Mouse (Mus musculus) ES-Bruce4 (cell line): ENCODE results near the gene Gm21994. TPM values are rescaled to one million over a fixed set of nuclear protein-coding genes. Genes with fewer than 3 reads are reported as not detected.
A peak's percentile ranks its signal among the peaks of the same experiment; 100 is the strongest.
"Not testable (repeated sequence)": the region's sequence is repeated elsewhere in the genome, so short reads cannot be mapped to it uniquely, and the experiment has no call there.

Experiments
- H3K27ac ChIP-seq: 2 replicates; pipeline ENCODE4 v1.5.1; 2012; ENCODE audit warnings: low read length, inconsistent platforms; ENCODE audit not compliant: insufficient read depth
- H3K27me3 ChIP-seq: 2 replicates; pipeline ENCODE4 v1.6.1; 2012; ENCODE audit warnings: mild to moderate bottlenecking, low read length, inconsistent platforms; ENCODE audit not compliant: control insufficient read depth, poor library complexity, insufficient read depth, severe bottlenecking
- H3K36me3 ChIP-seq: 2 replicates; pipeline ENCODE4 v1.6.1; 2012; ENCODE audit warnings: inconsistent platforms, mild to moderate bottlenecking, low read length, moderate library complexity; ENCODE audit not compliant: control insufficient read depth, poor library complexity, insufficient read depth, severe bottlenecking
- H3K4me1 ChIP-seq: one replicate; pipeline ENCODE4 v1.8.1; 2011; ENCODE audit warnings: low read length; ENCODE audit not compliant: control insufficient read depth, insufficient read depth
- H3K4me3 ChIP-seq: 2 replicates; pipeline ENCODE4 v1.5.1; 2011; ENCODE audit warnings: low read depth, mild to moderate bottlenecking, low read length
- H3K9ac ChIP-seq: 2 replicates; pipeline ENCODE4 v1.6.1; 2012; ENCODE audit warnings: low read depth, mild to moderate bottlenecking, inconsistent platforms; ENCODE audit not compliant: poor library complexity, severe bottlenecking
- H3K9me3 ChIP-seq: replicated peaks from 2 replicates; pipeline ENCODE4 v1.6.1; 2012; ENCODE audit warnings: mild to moderate bottlenecking, low read length, inconsistent platforms; ENCODE audit not compliant: control insufficient read depth, poor library complexity, insufficient read depth, severe bottlenecking
- CTCF ChIP-seq: IDR thresholded peaks from one replicate; pipeline ENCODE4 v1.8.1; 2011; ENCODE audit warnings: low read depth, low read length
- EP300 ChIP-seq: IDR thresholded peaks from 2 replicates; pipeline ENCODE4 v1.6.1; 2011; ENCODE audit warnings: low read depth, low read length; ENCODE audit not compliant: insufficient read depth
- POLR2A ChIP-seq: IDR thresholded peaks from one replicate; pipeline ENCODE4 v1.8.1; 2011; ENCODE audit warnings: low read length; ENCODE audit not compliant: insufficient read depth
- polyA plus RNA-seq: library from polyadenylated mRNA; stranded (reverse); fragments of >200 nt; gene quantifications from 2 replicates; pipeline ENCODE4 v1.2.4, GENCODE M21; 2011; ENCODE audit warnings: low read depth; ENCODE audit not compliant: missing spikeins, insufficient read depth, insufficient read length

Gene Gm21994
- polyA plus RNA-seq: 17.5 and 20.9 TPM in 2 replicates

DNA sequence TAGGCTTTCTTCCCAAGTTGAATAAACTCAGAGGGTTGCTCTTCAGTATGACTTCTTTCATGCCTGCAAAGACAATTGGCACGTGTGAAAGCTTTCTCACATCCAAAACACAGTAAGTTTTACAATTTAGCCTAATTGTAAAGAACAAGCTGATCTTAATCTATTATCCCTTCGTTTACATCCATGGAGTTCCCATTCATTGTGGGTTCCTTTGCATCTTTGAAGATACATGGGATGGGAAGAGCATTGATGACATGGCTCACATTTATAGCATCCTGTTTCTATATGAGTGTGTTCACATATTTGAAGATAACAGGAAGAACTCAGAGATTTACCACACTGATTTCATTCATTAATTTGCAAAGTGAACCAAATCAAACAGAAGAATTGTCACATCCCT lies at the start of gene Gm21994:
TSS of gene Gm21994 (minus strand) at position 101 of the 400 bp plus-strand sequence.
- H3K27ac ChIP-seq, H3K36me3 ChIP-seq, H3K27me3 ChIP-seq, H3K4me1 ChIP-seq, H3K9me3 ChIP-seq, H3K4me3 ChIP-seq, H3K9ac ChIP-seq: not testable (repeated sequence)

DNA sequence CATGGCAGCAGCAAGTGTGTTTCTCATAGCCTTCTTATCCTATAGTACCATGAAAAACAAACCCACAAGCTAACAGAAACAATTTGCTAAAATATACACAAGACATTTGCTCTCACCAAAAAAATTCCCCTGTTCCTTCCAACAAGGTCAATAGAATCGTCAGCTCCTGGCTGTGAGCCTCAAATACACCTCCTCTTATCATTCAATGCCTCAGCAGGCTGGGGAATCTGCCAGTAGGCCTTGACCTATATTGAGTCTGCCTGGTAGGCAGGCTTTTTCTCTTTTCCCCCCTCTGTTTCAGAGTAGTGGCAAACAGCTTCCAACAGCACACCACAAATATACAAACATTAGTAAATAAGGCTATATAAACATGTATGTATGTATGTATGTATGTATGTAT lies 43.7 kb upstream of the Gm21994 start:
- TF ChIP-seq CTCF (no peak), POLR2A (no peak), EP300 (no peak)
- no peaks in the 10 kb centered on the region for H3K27me3 ChIP-seq
- no peaks in the 10 kb centered on the region for H3K4me1 ChIP-seq
- H3K9me3 ChIP-seq: no peaks in the 10 kb centered on the region
- H3K9ac ChIP-seq: no peak overlapping the region
- no peak overlapping the region for H3K27ac ChIP-seq
- H3K36me3 ChIP-seq: no peaks in the 10 kb centered on the region
- H3K4me3 ChIP-seq: no peak overlapping the region

DNA sequence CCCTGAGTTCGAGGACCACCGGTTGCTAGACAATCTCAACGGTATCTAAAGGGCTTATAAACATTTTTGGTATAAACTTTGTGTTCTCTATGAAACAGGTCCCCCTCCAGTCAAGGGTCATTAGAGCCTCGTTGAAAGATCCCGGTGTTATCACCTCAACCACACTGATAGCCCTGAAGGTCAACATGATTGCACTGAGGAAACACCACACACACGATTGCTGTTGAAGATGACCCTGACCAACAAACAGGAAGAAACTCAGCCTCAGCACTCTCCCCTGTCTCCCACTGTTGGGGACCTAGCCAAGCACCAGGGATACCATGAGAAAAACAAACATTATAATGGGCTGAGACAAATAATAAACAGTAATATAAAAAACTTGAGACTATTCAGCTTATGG lies 38.3 kb upstream of the Gm21994 start:
- H3K4me3 ChIP-seq: no peak overlapping the region
- no peak for TF ChIP-seq POLR2A
- no peaks in the 10 kb centered on the region for H3K4me1 ChIP-seq
- no peak overlapping the region for H3K9ac ChIP-seq
- no peaks in the 10 kb centered on the region for H3K36me3 ChIP-seq
- H3K27me3 ChIP-seq: no peaks in the 10 kb centered on the region
- no peaks in the 10 kb centered on the region for H3K9me3 ChIP-seq
- H3K27ac ChIP-seq: no peak overlapping the region

DNA sequence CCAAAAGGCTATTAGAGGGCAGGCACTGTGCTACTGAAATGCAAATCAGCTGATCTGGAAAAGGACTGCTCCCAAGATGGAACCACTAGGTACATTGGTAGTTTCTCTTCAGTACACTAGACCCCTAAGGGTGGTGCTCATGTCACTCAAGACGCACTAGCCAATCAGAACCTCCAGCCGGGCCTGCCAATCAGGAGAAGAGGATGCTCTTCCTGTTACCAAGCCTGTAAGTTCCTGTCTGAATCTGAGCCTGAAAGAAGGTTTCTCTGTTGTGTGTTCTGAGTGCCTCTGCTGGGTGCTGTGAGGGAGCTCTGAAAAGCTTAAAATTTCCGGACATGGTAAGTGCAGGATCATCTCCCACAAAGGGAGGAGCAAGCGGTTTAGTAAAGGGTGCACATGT lies 1.9 kb upstream of the Gm21994 start, which contains the start of gene Gm14124:
TSS of gene Gm14124 (plus strand) at position 227 of the 400 bp plus-strand sequence.
- H3K4me3 ChIP-seq: peak within 1 kb of the TSS; percentile 99
- not testable (repeated sequence) for H3K4me1 ChIP-seq, H3K9ac ChIP-seq, H3K27me3 ChIP-seq, H3K36me3 ChIP-seq, H3K9me3 ChIP-seq
- H3K27ac ChIP-seq: peak within 1 kb of the TSS; percentile 72

DNA sequence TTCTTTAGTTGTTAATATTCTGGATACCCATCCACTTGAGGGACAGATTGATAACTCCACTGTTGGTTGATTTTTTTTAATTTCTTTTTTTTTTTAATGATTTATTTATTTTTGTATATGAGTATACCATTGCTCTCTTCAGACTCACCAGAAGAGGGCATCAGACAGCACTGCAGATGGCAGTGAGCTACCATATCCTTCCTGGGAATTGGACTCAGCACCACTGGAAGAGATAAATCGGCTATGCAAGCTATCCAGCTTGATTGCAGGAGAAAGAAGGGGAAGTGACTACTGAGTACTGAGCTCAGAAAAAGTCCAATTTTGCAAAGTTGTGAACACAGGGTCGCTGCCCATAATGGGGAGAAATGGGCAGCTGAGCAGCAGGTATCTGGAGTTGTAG lies 1.5 kb upstream of the Gm21994 start:
- H3K9me3 ChIP-seq, H3K27me3 ChIP-seq, H3K36me3 ChIP-seq, H3K9ac ChIP-seq, H3K4me1 ChIP-seq: not testable (repeated sequence)
- Histone ChIP-seq H3K4me3 (peak overlapping the region; percentile 58), H3K27ac (peak overlapping the region; percentile 72)

DNA sequence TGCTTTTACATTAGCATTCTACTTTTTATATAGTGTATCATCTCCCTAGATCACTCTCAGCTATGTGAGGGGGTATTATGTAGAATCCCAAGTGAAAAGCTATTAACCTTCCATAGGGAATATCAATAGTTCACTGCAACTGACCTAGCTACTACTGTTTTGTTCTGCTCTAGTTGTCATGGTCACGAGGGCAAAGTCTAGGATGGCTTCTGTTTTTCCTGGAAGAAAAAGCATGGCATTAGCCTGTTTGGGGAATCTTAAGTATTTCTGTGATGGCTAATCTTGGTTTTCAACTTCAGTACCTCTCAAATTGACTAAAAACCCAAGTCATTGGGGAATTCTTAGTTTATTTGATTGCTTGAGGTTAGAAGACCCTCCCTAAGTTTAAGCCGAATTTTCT lies 12.2 kb downstream of the Gm21994 start:
- Histone ChIP-seq H3K9ac (no peak overlapping the region), H3K27ac (no peak overlapping the region), H3K27me3 (no peaks in the 10 kb centered on the region), H3K4me1 (no peaks in the 10 kb centered on the region), H3K36me3 (no peaks in the 10 kb centered on the region; the same call in 1 of the 2 replicates), H3K9me3 (peaks cover 1% of the 10 kb centered on the region; the same call in 1 of the 2 replicates), H3K4me3 (no peak overlapping the region)
- TF ChIP-seq EP300: no peak
- no peak for TF ChIP-seq CTCF
- no peak for TF ChIP-seq POLR2A

DNA sequence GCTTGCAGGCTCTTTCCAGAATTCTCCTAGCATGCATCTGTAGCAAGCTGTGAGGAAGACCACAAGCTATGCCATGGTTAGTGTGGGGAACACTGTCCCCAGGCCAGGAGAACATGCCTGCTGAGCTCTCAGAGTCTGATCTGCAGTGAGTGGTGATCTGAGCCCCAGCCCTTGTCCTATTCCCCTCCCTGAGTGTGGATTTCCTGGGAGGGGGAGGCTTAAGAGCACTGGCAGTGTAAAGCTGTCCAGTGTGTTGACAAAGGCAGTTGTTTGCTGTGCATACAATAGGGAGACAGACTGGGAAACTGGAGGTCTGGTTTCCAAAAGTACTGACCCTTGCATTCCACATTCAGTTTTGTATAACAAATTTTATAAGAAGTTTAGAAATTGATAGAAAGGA lies 32.1 kb downstream of the Gm21994 start:
- not testable (repeated sequence) for H3K9ac ChIP-seq, H3K36me3 ChIP-seq, H3K9me3 ChIP-seq, H3K4me1 ChIP-seq, H3K27me3 ChIP-seq, H3K4me3 ChIP-seq, H3K27ac ChIP-seq

DNA sequence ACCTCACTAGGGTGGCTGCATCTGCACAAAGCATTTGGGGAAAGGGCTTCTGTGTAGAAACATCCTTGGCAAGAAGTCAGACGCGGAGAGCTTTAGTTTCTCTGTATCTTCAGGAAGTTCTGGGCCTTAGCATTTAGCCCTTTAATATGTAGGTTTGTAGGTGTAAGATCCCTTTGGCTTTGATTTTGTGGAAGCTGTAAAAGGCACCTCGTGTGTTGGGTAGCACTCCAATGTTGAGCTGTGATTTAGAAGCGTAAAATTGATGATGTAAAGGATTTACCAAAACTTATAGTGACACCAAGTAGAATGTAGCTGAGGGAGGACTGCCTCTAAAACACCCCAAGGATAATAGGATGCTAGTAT lies 37.0 kb downstream of the Gm21994 start:
- H3K4me3 ChIP-seq: peak overlapping the region; percentile 55
- not testable (repeated sequence) for H3K9me3 ChIP-seq, H3K36me3 ChIP-seq, H3K4me1 ChIP-seq, H3K27me3 ChIP-seq
- peak overlapping the region; percentile 55; the same call in 1 of the 2 replicates for H3K27ac ChIP-seq
- H3K9ac ChIP-seq: peak overlapping the region; percentile 9; the same call in 1 of the 2 replicates

DNA sequence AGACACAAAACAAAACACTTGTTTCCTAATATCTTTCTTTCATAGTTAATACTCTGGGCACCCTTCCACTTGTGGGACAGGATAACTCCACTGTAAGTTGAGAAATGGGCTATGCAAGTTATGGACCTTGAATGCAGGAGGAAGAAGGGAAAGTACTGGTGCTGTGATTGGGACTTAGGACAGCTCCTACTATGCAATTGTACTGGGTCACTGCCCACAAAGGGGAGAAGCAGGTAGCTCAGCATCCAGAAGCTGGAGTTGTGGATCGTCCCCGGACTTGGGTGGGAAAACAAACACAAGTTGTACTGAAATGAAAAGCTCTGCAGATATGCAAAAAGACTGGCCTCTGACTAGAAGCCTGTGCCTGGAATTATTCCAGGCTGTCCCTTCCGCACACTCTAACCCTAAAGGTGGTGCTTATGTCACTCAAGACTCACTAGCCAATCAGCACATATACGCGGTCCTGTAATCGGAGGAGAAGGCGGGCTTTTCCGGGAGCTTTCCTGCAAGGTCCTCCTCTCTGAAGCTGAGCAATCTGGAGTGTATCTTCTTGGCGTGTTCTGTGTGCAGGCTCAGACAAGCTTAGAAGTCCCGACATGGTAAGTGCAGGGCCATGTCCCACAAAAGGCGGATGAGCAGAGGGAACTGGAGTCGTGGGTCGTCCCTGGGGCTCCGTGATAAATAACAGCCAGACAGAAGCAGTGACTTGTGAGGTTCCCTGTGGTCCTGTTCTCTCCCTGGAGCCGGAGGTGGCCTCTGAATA lies 37.6 kb downstream of the Gm21994 start, which contains the start of gene Zfp937:
TSS of gene Zfp937 (plus strand) at position 474 of the 763 bp plus-strand sequence.
- H3K36me3 ChIP-seq, H3K4me1 ChIP-seq, H3K27me3 ChIP-seq, H3K9me3 ChIP-seq: not testable (repeated sequence)
- H3K27ac ChIP-seq: peak within 1 kb of the TSS; percentile 55; the same call in 1 of the 2 replicates
- H3K9ac ChIP-seq: peak within 1 kb of the TSS; percentile 9; the same call in 1 of the 2 replicates
- H3K4me3 ChIP-seq: peak within 1 kb of the TSS; percentile 55
